Mouse (Mus musculus) liver, postnatal 0 days (tissue): ENCODE measurements around the gene Ints14. TPM values are rescaled to one million over a fixed set of nuclear protein-coding genes. Genes with fewer than 3 reads are reported as not detected.

Source experiments
- ATAC-seq: fragments of 200-750 bp; cut with Nextera tagmentation; 2 replicates; pipeline ENCODE4 v1.8.0; 2017; ENCODE audit warnings: mild to moderate bottlenecking, moderate library complexity
- DNase-seq: peaks from one replicate; pipeline ENCODE4 v3.0.0-alpha.2; 2016
- H3K27ac ChIP-seq: fragments of 300-500 bp; sonication (generic); 2 replicates; pipeline ENCODE4 v1.5.1; 2014; ENCODE audit warnings: antibody characterized with exemption, moderate library complexity, mild to moderate bottlenecking, low read depth
- H3K27me3 ChIP-seq: fragments of 300-500 bp; sonication (generic); 2 replicates; pipeline ENCODE4 v1.6.1; 2014; ENCODE audit warnings: low read length, control low read depth, mixed read lengths; ENCODE audit not compliant: insufficient read depth
- H3K36me3 ChIP-seq: fragments of 300-500 bp; sonication (generic); replicated peaks from 2 replicates; pipeline ENCODE4 v1.6.1; 2014; ENCODE audit warnings: mild to moderate bottlenecking, control low read depth, low read length, moderate library complexity, mixed read lengths; ENCODE audit not compliant: insufficient read depth
- H3K4me1 ChIP-seq: fragments of 300-500 bp; sonication (generic); 2 replicates; pipeline ENCODE4 v1.6.1; 2014; ENCODE audit warnings: antibody characterized with exemption, mild to moderate bottlenecking, control low read depth; ENCODE audit not compliant: insufficient read depth
- H3K4me2 ChIP-seq: fragments of 300-500 bp; sonication (generic); 2 replicates; pipeline ENCODE4 v1.6.1; 2014; ENCODE audit warnings: low read depth, mild to moderate bottlenecking, low read length, moderate library complexity, mixed read lengths
- H3K4me3 ChIP-seq: fragments of 300-500 bp; sonication (generic); 2 replicates; pipeline ENCODE4 v1.5.1; 2014; ENCODE audit warnings: low read depth, low read length
- H3K9ac ChIP-seq: fragments of 300-500 bp; sonication (generic); replicated peaks from 2 replicates; pipeline ENCODE4 v1.6.1; 2014; ENCODE audit warnings: mild to moderate bottlenecking, moderate library complexity
- H3K9me3 ChIP-seq: fragments of 300-500 bp; sonication (generic); 2 replicates; pipeline ENCODE4 v1.6.1; 2016; ENCODE audit warnings: mild to moderate bottlenecking, control low read depth, low read length, mixed read lengths
- CTCF ChIP-seq: sonication (generic); IDR thresholded peaks from 2 replicates; pipeline ENCODE4 v1.5.1; 2016; ENCODE audit warnings: antibody characterized with exemption, low read depth
- EP300 ChIP-seq: IDR thresholded peaks from 2 replicates; pipeline ENCODE4 v1.6.1; 2016; ENCODE audit warnings: antibody characterized with exemption, low read depth, mild to moderate bottlenecking
- WGBS: fragments of 180-500 bp; shearing (Covaris S2); extraction: QIAGEN DNeasy Blood & Tissue Kit; methylation state at CpG from one replicate; pipeline ENCODE4 v1.1.7; 2014; ENCODE audit not compliant: insufficient replicate concordance; 5-methylcytosine and 5-hydroxymethylcytosine counted together
- polyA plus RNA-seq: library from polyadenylated mRNA; unstranded; fragments of >200 nt; fragmentation: Nextera tagmentation; extraction: Ambion mirVana; gene quantifications from 2 replicates; pipeline ENCODE4 v1.2.1, GENCODE M21; 2015

Ints14 gene
- 10.5 and 11.1 TPM in 2 replicates for polyA plus RNA-seq

DNA sequence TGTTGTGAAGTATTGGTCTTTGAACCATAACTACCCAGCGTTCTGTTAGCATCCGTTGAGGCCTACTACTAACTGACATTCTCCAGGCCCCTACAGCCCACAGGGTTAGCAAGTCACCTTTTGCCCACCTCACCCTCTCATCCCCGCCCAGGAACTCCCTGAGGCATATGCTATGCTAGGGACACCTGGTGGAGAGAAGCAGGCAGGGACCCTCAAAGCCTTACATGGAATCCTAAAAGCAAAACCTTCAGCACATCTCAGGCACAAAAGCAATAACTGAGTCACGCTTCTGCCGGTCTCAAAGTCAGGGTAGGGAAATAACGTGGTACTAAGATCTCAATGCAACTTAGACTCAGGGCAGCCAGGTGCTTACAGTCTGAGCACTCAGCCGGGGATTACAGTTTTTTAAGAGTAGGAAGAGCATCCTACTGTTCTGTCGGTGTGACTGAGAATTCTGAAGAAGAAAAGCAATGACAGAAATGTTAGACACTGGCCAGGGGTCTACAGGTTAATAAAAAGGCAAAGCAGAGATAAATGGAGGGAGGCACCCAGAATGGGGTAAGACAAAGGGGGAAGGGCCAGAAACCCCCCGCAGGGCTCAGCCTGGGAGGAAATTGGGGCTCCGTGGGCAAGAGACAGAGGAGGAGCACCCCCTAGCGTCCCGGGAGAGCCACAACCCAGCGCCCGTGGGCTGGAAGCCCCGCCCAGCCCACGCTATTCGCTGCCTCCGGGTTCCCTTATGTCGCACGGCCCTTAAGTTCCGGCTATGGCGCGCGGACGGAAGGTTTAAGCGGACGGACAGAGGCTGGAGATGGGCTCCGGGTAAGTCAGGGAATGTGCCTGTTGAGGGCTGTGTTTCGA, at the start of gene Ints14:
Gene Ints14, plus strand, starts transcription at position 789 of the 861 bp plus-strand sequence.
- H3K27me3 ChIP-seq, result no peaks in the 10 kb centered on the region
- no peaks in the 10 kb centered on the region for H3K9me3 ChIP-seq
- H3K4me2 ChIP-seq, result peak within 1 kb of the TSS; percentile 77
- DNase-seq, result peak; percentile 97
- peaks cover 10% of the 10 kb centered on the region; the same call in 1 of the 2 replicates for H3K36me3 ChIP-seq
- peak within 1 kb of the TSS; percentile 94 for H3K9ac ChIP-seq
- peak; percentile 97 for ATAC-seq
- TF ChIP-seq EP300 (peak; percentile 54; the same call in 1 of the 2 replicates), CTCF (peak; percentile 90)
- H3K4me3 ChIP-seq, result peak within 1 kb of the TSS; percentile 88
- peak within 1 kb of the TSS; percentile 92 for H3K27ac ChIP-seq
- 10% methylated on average over 28 of the region's 29 CpGs for WGBS
- H3K4me1 ChIP-seq, result peaks cover 20% of the 10 kb centered on the region

DNA sequence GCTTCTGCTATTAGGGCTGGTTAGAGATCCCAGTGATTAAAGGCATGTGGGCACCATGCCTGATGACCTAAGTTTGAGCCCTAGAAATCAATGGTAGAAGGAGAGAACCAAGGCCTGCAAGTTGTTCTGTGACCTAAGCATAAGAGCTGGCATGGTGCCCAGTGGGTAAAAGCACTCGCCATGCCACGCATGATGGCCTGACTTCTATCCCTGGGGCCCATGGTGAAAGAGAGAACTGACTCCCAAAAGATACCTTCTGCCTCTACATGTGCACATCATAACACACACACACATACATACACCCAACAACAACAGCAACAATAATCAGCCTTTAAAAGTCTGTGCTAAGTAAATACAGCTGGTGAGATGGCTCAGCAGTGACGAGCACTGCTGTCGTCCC, 47.3 kb upstream of the Ints14 start:
- peak; percentile 33; the same call in 1 of the 2 replicates for ATAC-seq
- H3K9me3 ChIP-seq, result no peaks in the 10 kb centered on the region
- H3K4me3 ChIP-seq, result no peak overlapping the region
- TF ChIP-seq EP300 (no peak), CTCF (no peak)
- no peaks in the 10 kb centered on the region for H3K27me3 ChIP-seq
- H3K27ac ChIP-seq, result peak overlapping the region; percentile 86
- no peaks in the 10 kb centered on the region for H3K4me1 ChIP-seq
- WGBS, result 85% methylated on average over 4 of the region's 4 CpGs
- H3K36me3 ChIP-seq, result peaks cover 79% of the 10 kb centered on the region
- peak; percentile 27 for DNase-seq
- H3K9ac ChIP-seq, result no peak overlapping the region
- no peak overlapping the region for H3K4me2 ChIP-seq

DNA sequence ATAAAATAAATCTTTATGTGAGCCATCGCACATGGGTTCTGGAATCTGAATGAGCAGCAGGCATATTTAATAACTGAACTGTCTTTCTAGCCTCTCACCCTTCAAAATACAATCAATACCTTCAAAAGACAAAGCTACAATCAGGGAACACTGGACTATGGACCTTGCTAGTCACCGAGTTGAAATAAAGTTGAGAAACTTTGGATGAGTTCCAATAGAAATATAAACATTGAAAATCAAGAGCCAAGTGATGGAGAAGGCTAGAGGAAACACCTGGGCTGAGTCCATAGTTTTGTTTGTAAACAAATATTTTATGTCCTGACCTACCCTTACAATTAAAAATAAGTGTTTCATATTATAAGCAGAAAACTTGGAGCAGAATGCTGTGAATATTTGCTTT, 46.7 kb upstream of the Ints14 start:
- ATAC-seq (peak; percentile 85), DNase-seq (no peak)
- TF ChIP-seq CTCF (no peak), EP300 (no peak)
- no peaks in the 10 kb centered on the region for H3K9me3 ChIP-seq
- H3K4me1 ChIP-seq, result no peaks in the 10 kb centered on the region
- WGBS, result 81% methylated on average over 2 of the region's 2 CpGs
- no peaks in the 10 kb centered on the region for H3K27me3 ChIP-seq
- H3K27ac ChIP-seq, result peak overlapping the region; percentile 86
- no peak overlapping the region for H3K4me3 ChIP-seq
- peaks cover 81% of the 10 kb centered on the region for H3K36me3 ChIP-seq
- no peak overlapping the region for H3K9ac ChIP-seq
- no peak overlapping the region for H3K4me2 ChIP-seq

DNA sequence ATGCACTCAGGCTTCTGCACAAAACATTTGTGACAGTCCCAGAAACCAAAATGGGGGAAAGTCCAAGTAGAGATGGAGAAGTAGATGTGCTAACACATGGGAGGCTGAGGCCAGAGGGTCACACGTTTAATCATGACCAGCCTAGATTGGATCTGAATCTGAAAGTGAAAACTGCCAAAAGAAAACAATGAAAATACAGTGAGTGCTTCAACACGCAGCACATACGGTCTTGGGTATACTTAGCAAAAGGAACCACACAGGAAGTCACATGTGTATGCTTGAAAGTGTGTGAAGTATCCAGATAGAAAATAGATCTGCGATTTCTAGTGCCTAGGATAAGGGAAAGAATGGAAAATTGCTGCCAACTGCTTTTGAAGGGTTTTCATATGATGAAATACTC, 46.1 kb upstream of the Ints14 start:
- Histone ChIP-seq H3K4me3 (no peak overlapping the region), H3K9me3 (no peaks in the 10 kb centered on the region), H3K4me1 (no peaks in the 10 kb centered on the region), H3K9ac (no peak overlapping the region), H3K36me3 (peaks cover 80% of the 10 kb centered on the region), H3K4me2 (no peak overlapping the region), H3K27ac (no peak overlapping the region), H3K27me3 (no peaks in the 10 kb centered on the region)
- ATAC-seq (no peak), DNase-seq (no peak)
- TF ChIP-seq CTCF (no peak), EP300 (no peak)
- WGBS, result 34% methylated on average over 4 of the region's 4 CpGs

DNA sequence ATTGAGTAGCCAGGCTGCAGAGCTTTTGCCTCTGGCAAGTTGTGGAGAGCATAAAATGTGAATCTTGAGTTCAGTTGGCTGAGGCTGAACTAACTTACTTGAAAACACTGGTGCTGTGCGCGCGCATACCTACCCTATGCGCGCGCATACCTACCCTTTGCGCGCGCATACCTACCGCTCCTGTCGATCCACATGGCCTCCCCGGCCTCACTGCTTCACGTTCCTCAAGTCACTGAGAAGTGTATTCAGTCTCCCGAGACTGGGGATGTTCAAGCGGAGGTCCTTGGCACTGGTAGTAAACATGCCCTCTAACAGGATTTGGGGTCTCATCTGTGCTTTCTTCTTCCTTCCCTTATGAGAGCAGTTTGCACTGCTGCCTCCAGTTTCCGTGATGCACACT, 42.1 kb upstream of the Ints14 start:
- peak overlapping the region; percentile 45 for H3K4me2 ChIP-seq
- DNase-seq, result no peak
- TF ChIP-seq EP300, result no peak
- no peak for TF ChIP-seq CTCF
- peak overlapping the region; percentile 22; the same call in 1 of the 2 replicates for H3K4me3 ChIP-seq
- no peaks in the 10 kb centered on the region for H3K4me1 ChIP-seq
- no peak overlapping the region for H3K27ac ChIP-seq
- no peaks in the 10 kb centered on the region for H3K27me3 ChIP-seq
- H3K9ac ChIP-seq, result no peak overlapping the region
- WGBS, result 42% methylated on average over 16 of the region's 16 CpGs
- no peak; the same call in 1 of the 2 replicates for ATAC-seq
- H3K9me3 ChIP-seq, result no peaks in the 10 kb centered on the region
- peaks cover 67% of the 10 kb centered on the region for H3K36me3 ChIP-seq

DNA sequence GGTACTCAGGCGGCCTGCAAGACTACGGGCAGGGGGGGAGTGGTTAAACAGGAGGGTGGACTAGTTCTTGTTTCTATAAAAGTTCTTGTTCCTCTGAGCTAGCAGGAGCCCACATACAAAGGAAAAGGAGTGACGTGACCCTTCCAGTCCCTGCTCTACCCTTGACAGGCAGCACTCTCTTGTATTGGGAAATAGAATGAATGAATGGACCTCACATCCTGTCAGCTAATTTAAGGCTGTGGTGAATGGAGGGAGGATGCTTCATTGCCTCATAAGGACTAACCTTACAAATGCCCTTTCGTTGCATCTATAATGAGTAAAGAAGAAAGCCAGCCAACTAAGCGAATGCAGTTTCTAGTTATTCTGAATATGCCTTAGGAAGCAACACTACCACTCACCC, 34.9 kb upstream of the Ints14 start:
- DNase-seq (no peak), ATAC-seq (0 out of 2 replicates have a peak, but pooled peaks have one; percentile 5)
- no peak for TF ChIP-seq CTCF
- H3K9ac ChIP-seq, result no peak overlapping the region
- WGBS, result 56% methylated on average over 5 of the region's 5 CpGs
- peaks cover 7% of the 10 kb centered on the region; the same call in 1 of the 2 replicates for H3K4me1 ChIP-seq
- peaks cover 13% of the 10 kb centered on the region for H3K36me3 ChIP-seq
- H3K9me3 ChIP-seq, result no peaks in the 10 kb centered on the region
- H3K27ac ChIP-seq, result no peak overlapping the region
- no peaks in the 10 kb centered on the region for H3K27me3 ChIP-seq
- H3K4me2 ChIP-seq, result no peak overlapping the region
- no peak overlapping the region for H3K4me3 ChIP-seq
